Mouse (Mus musculus): ENCODE measurements around the gene Fam129b.

DNA sequence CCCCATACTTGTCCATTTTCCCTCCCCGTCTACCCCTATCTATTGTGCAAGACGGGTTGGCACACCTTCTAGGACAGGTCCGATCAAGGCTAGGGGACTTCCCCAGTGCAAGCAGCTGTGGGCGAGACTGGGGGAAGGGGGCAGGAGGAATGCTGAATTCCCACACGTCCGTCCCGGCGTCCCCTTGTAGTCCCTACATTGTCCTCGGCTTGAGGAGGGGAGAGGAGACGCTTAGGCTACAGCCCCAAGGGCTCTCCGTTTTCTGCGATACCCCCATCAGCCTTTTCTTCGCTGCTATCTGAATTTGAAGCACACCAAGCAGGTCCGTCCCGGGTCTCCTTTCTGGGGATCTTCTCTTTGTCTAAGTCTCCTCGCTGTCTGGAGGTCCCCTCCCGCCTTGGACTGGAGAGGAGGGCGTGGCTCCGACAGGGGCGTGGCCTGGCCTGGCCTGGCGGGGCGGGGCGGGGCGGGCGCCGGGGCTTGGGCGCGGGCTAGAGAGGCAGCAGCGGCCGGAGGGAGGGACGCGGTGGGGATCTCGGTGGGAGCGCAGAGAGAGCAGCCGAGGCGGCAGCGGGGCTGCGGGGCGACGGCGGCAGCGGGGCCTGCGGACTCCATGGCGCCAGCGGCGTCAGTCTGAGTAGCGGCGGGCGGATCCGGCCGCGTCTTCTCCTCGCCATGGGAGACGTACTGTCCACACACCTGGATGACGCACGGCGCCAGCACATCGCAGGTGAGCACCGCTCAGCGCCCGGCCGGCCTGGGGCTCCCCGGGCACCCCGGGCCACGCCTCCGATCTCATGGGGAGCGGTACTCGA, at the start of gene Fam129b:
- TF ChIP-seq POLR2A (IDR thresholded peaks at IDR 0.05; ENCODE audit: extremely low read depth, insufficient read depth, low read length): 0 out of 2 replicates have a peak, but pooled peaks have one; percentile 17
- TF ChIP-seq CTCF (IDR thresholded peaks at IDR 0.05; ENCODE audit: low read depth, low read length): no peak
